Mouse (Mus musculus) gonadal fat pad, adult 2 months (tissue): ENCODE results near the gene Tnrc6a. TPM values are rescaled to one million over a fixed set of nuclear protein-coding genes. Genes with fewer than 3 reads are reported as not detected.

Experiments used
- DNase-seq: peaks from one replicate; pipeline ENCODE4 v3.0.0-alpha.2; 2012; ENCODE audit warnings: low read depth
- polyA plus RNA-seq: library from polyadenylated mRNA; depleted of rRNA; stranded (reverse); fragments of >200 nt; gene quantifications from 2 replicates; pipeline ENCODE4 v1.2.3, GENCODE M21; 2012

Tnrc6a gene
- polyA plus RNA-seq, 1 experiment: 52.2 TPM

DNA sequence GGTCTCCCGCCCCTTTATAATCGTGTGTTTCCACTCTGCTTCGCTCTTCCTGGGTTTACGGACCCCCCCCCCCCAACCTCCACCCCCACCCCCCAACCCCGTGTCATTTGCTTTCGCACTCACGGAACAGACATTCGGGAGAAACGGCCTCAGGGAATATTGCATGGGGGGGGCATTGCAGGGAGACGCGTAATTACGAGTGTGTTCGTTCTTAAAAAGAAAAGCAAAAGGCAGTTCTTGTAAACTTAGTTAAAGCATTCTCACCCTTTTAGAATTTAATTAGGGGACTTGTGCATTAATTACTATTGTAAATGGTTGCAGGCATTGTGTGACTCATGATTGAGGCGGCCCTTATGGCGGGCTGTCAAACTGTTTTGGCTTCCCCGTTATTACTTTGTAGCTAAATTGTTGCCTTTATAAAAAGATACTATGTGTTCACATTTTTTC, 1.1 kb downstream of the Tnrc6a start:
- no peak for DNase-seq

DNA sequence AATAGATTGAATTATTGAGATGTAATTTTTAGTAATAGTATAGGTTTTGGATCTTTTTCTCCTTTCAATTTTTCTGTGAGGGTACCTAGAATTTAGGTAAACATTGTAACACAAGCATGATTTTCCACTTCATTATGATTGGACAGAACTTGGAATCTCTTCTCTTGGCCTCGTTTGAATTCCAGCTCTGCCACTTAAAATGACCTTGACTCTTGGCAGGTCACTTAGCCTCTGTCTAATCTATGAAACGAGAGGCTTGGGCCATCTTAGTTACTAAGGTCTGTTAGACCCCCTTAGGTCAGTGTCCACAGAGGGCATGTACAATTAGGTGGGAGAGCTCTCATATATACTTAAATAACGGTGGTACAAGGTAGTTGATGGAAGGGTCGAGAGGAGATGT, 2.4 kb downstream of the Tnrc6a start:
- no peak for DNase-seq

DNA sequence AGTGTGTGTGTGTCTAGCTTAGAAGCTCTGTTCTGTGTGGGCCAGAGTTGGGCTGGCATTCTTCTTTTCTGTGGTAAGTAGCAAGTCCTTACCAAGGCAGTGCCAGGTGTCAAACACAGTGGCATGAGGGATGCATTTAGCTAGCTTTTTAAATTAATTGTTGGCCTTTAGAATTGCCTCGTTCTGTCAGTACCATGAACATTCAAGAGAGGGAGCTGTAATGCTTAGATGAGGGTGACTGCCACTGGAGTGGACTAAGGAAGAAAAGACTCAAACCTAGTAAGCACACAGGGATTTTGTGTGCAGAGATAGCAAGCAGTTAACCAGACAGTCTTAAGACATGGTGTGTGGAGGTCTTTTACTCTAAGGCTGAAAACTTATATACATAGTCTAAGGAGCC, 3.6 kb downstream of the Tnrc6a start:
- DNase-seq: no peak

DNA sequence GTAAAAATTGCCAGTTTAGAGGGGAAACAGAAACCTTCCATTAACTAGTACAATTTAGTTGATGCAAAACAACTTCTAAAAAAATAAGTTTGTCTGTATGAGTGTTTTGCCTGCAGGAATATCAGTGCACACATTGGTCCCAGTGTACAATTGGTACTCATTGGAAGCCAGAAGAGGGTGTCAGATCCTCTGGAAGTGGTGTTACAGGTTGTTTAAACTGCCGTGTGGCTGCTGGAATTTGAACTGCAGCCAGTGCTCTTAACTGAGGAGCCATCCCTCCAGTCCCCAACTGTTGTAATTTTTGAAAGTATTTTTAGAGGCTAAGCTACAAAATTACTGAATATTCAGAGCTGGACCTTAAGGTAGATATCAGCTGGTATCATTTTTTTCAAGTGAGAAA, 4.3 kb downstream of the Tnrc6a start:
- no peak for DNase-seq

DNA sequence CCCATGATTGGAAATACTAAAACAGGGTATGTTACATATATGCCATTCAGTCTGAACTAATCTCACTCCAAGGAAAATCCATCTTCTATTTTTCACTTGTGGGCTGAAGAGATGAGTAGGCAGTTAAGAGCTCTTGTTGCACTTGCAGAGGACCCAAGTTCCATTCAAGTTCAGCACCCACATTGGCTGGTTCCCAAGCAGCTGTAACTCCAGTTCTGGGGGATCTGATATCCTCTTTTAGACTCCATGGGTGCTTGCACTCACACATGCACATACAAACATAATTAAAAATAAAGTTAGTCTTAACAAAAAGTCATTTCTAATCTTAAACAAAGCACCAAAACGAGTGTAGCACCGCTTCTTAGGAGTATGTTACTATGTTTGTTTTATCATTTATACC, 5.4 kb downstream of the Tnrc6a start:
- no peak for DNase-seq

DNA sequence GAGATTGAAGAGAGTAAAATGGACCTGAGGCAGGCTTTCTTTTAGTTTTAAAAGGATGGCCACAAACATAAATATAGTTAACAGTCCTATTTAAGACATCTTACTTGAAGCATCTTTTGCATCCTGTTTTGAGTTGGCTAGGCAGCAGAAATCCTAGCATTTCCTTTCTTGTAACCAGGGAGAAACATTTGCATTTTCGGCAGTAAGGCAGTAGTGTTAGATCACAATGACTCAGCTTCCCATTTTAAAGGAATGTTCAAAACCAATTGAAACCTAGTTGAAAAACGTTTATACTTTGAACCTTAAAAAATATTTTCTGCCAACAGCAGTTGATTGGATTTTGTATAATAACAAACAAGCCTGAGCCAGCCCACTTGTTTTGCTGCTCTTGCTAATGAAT, 6.5 kb downstream of the Tnrc6a start:
- no peak for DNase-seq

DNA sequence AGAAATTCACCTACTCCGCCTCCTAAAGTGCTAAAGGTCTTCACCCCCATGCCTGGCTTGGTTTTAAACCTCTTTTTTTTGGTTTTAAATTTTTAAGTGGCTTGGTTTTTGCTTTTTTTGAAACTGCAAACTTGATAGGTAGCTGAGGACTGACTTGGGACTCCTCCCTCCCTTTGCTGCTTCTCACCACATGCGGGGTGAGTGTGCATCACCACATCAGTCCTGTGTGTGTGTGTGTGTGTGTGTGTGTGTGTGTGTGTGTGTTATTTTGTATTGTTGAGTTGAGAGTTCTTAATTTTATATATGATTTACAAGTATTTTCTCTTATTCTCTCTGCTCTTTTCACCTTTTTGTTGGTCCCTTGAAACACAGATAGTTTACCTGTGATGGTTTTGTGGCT, 8.7 kb downstream of the Tnrc6a start:
- no peak for DNase-seq

DNA sequence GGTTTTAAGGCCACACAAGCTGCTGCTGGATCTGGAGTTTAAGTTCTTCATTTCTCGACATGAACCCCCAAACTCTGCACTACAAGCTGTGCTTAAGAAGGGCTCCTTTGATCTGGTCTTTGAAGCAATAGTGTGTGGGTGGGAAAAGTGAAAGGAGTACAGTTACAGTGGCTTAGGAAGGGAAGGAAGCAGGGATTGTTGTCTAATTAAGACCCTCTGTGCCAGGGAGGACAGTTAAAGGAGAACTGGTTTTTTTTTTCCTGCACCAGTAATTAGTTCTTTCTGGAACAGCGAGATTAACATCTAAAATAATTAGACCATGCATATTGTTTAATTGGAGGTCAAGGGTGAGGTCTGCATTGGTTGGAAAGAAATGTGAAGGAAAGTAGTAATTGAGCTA, 11.2 kb downstream of the Tnrc6a start:
- DNase-seq: no peak

DNA sequence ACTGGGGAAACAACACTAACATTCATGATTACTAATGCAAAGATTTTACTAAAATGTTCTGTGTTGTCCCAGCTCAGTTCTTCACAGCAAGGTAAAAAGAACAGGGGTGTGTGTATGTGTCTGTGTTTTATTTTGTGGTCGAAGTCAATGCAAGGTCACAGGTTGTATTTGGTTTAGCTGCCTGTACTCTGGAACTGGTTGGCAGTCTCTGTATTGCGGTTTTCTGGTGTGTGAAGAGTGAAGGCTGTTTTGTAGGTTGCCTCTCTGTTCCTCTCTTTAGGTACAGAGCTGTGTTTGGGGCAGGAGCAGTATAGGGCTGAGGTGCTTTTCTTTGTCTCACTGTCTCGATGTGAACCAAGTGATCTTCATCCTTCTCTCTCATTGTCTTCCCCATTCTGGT, 12.0 kb downstream of the Tnrc6a start:
- no peak for DNase-seq

DNA sequence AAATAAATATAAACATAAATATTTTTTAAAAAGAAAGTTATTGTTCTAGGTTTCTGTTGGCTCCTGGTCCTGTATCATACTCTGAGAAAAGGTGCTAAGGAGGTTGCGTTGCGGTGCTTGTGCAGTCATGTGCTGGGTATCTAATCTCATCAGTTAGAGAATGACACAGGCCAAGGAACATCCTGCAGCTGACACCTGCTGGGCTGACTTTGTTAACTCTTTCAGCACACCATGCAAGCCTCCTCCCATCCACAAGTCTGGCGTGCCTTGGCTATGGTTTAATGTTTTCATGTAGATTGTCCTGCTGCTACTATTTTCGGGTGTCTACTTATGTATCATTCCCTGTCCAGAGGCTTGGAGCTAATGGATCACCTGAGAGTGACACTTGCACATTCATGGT, 14.3 kb downstream of the Tnrc6a start:
- no peak for DNase-seq

DNA sequence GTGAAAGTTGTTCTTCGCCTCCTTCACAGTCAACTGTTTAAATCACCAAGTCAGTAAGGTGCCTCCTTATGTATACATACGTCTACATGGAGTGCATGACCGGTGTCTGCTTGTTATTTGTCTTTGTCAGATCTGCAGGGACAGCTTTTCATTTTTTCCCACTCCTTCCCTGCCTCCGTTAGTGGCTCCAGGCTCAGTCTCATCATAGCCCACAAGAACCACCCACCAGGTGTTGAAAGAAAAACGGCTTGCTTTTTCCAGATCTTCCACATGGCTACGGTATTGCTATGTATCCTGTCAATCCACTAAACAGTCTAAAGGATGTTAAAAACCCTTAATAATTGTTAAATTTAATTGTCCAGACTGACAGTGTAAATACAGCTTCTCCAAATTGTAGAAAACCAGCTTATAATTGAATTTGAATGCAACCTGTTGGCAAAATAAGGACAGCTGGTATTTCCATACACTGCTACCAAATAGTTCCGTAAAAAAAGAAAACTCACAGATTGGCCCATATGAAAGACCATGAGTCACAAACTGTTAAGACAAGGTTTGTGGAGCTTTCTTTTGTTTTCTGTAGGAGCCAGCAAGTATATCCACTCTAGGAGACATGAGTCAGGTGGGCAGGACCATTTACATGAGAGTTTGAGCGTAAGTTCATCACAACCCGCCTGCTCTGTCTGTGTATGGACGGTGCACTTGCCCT, 22.6 kb downstream of the Tnrc6a start:
- DNase-seq: no peak

DNA sequence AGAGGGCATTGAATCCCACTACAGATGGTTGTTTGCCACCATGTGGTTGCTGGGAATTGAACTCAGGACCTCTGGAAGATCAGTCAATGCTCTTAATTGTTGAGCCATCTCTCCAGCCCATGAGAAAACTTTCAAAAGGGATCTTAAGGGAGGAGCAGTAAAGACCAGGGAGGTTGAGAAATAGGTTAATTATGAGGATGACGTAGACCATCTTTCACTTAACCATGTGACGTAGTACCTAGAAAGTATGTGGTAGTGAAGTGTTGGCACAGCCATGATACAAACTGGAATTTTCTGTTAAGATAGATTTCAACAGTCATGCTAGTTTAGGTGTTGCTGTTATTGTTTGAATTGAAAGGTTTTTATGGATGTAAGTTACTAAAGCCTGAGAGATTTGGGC, 24.1 kb downstream of the Tnrc6a start:
- no peak for DNase-seq

DNA sequence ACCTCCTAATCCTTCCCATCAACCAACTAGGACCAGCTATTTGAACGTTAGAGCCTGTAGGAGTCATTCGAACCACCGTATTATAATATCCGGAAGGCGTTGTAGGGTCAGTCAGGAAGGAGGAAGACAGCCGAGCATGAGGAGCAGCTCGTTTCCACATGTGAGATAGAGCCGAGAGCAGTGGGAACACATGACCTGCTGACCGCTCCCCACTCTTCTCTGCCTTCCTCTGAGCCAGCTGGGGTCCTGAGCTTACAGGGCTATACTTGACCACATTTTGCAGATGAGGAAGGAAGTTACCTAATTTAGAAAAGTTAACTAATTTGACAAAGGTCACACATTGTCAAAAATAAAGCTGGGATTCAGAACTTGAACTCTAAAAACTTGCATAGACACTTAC, 25.2 kb downstream of the Tnrc6a start:
- no peak for DNase-seq

DNA sequence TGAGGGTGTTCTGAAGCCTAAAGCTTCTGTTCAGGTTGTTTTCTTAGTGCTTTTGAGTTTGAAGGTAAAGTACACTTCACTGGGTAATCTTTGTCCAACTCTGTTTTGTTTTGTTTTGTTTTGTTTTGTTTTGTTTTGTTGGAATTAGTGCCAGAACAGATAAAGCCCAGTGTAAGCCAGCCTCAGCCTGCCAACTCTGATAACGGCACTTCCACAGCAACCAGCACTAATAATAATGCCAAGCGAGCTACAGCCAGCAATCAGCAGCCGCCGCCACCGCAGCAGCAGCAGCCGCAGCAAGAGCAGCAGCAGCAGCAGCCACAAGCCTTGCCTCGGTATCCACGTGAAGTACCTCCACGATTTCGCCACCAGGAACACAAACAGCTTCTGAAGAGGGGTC, 38.7 kb downstream of the Tnrc6a start:
- no peak for DNase-seq

DNA sequence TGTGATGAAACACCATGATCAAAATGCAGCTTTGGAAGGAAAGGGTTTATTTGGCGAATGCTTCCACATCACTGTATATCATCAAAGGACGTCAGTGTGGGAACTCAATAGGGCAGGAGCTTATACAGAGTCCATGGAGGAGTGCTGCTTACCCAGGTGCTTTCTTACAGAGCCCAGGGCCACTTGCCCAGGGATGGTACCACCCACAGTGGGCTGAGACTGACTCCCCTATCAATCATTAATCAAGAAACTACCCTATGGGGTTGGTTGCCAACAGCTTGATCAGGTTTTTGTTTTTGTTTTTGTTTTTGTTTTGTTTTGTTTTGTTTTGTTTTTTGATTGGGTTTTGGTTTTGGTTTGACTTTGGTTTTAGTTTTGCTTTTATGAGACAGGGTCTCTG, 43.8 kb downstream of the Tnrc6a start:
- no peak for DNase-seq

DNA sequence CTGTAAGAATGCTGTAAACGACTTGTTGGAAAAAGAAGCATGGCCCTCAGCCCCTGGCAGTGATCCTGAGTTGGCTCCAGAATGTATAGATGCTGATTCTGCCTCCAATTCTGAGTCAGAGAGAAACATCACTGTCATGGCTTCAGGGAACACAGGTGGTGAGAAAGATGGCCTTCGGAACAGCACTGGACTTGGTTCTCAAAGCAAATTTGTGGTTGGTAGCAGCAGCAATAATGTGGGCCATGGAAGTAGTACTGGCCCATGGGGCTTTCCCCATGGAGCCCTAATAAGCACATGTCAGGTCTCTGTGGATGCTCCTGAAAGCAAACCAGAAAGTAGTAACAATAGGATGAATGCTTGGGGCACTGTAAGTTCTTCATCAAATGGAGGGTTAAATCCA, 45.9 kb downstream of the Tnrc6a start:
- no peak for DNase-seq

DNA sequence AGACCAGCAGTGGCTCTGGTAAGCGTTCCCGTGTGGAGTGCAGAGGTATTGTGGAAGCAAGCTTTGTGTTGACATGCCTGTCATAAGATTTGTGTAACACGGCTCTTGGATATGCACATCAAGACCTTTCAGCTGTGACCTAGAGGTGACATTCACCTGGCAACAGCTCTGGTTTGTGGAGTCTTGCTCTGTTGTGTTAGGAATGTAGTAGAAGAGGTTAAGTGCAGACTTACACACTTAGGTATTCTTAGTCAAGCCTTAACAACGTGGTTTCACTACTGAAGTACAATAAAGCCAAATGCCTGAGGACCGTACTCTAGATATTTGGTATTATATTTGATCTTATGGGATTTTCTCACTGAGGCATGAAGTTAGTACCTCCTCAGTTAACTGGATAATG, 48.4 kb downstream of the Tnrc6a start:
- DNase-seq: no peak

DNA sequence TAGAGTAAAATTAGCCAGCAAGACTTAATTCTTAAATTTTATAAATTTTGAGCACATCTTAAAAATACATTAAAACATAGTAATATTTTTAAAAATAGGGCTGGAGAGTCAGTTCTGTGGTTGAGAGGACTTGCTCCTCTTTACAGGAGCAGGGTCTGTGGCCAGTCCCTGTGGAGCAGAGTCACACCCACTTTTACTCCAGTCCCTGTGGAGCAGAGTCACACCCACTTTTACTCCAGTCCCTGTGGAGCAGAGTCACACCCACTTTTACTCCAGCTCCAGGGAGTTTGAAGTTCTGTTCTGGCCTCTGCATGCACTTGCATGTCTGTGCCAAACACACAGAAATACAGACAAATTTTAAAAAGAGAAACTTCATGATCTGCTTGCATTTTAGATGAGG, 53.5 kb downstream of the Tnrc6a start:
- DNase-seq: no peak

DNA sequence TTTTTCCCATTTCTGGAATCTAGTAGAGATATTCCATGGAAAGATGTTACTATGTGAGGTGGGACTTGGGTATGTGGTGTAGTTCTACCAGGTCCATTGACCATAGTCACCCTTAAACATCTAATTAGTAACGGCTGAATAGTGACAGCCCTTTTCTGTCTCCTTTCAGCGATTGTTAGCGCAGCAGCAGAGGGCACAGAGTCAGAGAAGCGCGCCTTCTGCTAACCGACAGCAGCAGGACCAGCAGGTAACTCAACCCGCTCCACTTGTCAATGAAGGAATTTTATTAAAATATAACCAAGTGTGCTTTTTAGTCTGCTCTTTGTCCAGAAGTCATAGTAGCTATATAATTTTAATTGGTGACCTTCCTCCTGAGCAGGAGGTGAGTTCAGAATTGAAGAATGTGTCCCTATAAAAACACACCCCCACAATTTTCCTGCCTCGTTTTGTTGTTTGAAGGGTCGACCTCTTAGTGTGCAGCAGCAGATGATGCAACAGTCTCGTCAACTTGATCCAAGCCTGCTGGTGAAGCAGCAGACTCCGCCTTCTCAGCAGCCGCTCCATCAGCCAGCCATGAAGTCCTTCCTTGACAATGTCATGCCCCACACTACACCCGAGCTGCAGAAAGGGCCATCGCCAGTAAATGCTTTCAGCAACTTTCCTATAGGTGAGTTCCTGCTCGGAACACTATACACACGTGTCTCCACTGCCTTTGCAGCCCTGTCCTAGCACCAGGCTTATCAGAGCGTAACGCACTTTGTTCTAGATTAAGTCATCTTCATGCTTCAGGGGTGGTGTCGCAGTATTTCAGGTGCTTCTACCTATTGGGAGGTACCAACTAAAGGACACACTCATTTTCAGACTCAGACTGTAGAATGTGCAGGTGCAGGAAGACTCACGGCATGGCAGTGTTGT, 58.4 kb downstream of the Tnrc6a start:
- no peak for DNase-seq

DNA sequence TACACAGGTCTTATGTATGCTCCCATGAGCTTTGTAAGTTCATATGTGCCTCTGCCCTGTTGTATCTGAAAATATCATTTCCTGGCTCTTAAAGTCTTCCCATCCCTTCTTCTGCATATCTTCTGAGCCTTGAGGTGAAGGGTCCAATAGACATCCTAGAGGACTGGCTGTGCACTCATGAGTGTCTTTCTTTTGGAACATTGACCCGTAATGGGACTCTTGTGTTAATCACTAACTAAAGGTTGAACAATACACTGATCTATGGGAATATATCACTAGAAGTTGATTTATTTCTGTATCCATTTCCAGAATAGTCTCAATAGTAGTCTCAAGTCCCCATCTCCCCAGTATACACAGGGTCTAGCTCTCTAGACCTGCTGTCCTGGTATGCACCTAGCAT, 61.2 kb downstream of the Tnrc6a start:
- no peak for DNase-seq

DNA sequence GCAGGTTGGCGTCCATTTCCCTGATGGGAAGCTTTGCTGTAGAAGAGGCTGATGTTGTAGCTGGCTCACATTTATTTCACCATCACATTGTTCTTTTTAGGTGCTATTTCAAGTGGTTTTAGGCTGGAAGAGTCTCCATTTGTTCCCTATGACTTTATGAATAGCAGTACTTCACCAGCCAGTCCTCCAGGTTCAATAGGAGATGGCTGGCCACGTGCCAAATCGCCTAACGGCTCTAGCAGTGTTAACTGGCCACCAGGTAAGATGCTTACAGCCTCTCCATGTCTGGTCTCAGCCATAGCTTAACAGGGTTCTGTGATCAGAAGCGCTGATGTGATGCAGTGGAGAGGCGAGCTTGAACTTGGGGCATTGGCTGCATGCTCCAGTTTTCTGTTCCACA, 62.8 kb downstream of the Tnrc6a start:
- no peak for DNase-seq

DNA sequence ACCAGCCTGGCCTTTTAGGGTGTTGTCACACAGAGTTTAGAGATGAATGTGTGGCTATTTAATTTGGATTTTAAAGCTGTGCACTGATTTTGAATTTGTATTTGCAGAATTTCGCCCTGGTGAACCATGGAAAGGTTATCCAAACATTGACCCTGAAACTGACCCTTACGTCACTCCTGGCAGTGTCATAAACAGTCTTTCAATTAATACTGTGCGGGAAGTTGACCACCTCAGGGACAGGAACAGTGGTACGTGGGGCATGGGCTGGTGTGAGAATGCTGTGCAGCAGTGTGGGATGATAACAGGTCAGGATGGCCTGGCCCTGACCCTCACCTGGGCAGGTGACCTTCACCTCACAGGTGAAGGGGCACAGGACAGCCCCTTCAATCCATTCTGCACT, 63.6 kb downstream of the Tnrc6a start:
- DNase-seq: no peak

DNA sequence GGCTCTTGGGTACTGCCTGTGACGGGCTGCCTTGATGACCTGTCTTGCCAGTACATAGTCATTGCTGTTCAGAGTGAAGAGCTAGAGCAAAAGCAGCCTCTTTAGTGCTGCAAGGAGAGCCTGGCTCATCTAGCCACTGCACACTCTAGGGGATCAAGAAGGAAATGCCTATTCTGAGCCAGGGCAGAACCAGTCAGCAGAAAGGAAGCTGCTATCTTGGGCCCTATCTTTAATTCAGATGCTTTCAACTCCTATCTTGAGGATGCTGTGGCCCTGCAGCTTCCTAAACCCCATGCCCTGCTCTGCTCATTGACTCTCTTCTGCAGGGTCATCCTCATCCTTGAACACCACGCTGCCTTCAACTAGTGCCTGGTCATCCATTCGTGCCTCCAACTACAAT, 64.8 kb downstream of the Tnrc6a start:
- no peak for DNase-seq
